Mouse (Mus musculus) cerebellum, postnatal 4 days (tissue): ENCODE results near the gene Uxs1.
A peak's percentile ranks its signal among the peaks of the same experiment; 100 is the strongest.

ENCODE experiments used
- DNase-seq, 2 experiments: peaks; one replicate each; pipeline ENCODE4 v3.0.0; 2022; ENCODE audit warnings: low spot score in 2 of 2, mixed read lengths in 1 of 2

Uxs1 gene

DNA sequence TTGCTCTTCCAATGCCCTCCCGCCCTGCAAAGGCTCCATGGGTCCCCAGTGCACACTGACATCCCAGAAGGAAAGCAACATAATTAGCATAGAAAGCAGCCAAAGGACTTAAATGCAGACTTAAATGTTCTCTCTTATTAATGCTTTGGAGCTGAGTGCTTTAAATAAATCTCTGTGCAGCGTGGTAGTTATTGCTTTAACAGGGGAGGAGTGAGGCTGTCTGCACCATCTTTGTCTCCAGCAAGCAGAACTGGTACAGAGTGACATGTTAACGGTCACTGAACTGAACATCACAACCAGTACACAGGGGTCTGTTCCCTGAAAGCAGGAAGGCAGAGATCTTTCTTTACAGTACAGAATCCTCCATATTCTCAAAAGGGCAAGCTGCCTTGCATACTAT, 29.6 kb downstream of the Uxs1 start:
- no peak for DNase-seq

DNA sequence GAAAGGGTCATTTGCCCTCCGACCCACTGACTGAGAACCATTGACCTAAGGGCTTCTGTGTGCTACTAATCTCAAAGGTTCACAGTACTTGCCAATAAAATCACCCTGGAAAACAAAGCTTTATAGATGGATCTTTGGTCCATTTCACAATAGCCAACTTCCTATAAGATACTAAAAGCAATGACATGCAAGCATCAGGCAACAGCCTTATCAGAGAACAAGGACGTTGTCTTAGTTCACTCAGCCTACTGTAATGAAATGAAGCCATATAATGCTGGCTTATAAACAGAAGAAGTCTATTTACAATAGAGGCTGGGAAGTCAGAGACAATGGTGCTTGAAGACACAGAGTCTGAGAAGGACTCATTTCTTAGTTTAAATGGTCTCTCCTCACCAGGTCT, 37.8 kb downstream of the Uxs1 start:
- no peak for DNase-seq

- DNase-seq: no peak
These were observed 40.9 kb downstream of the Uxs1 start for GRCm38 (mm10) chr1:43786711-43787110.

- no peak for DNase-seq
These were observed 42.3 kb downstream of the Uxs1 start for GRCm38 (mm10) chr1:43785316-43785715.

- no peak for DNase-seq
These were observed 44.4 kb downstream of the Uxs1 start for GRCm38 (mm10) chr1:43783186-43783585.

GRCm38 (mm10) chr1:43782680-43783079, 44.9 kb downstream of the Uxs1 start:
- DNase-seq: no peak

DNA sequence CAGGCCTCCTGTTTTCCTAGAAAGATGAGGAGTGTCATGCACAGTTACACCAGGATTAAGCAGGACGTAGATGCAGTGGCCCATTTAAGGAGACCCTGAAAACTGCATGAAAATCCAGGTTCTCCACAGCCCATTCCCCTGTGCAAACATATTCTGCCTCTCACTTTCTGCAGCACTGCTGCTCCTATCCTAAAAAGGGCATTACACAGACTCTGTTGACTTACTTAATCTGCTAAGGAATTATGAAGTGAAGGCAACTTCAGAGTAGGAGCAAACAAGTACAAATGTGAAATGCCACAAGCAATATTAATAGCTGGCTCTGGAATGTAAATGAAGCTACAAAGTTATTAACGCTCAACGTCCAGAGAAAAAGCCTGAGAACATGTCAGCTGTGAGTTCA, 45.9 kb downstream of the Uxs1 start:
- no peak for DNase-seq

GRCm38 (mm10) chr1:43781195-43781594, 46.4 kb downstream of the Uxs1 start:
- DNase-seq: no peak

- DNase-seq: no peak
These were observed 51.5 kb downstream of the Uxs1 start for GRCm38 (mm10) chr1:43776106-43776505.

GRCm38 (mm10) chr1:43774126-43774525, 53.5 kb downstream of the Uxs1 start:
- no peak for DNase-seq

DNA sequence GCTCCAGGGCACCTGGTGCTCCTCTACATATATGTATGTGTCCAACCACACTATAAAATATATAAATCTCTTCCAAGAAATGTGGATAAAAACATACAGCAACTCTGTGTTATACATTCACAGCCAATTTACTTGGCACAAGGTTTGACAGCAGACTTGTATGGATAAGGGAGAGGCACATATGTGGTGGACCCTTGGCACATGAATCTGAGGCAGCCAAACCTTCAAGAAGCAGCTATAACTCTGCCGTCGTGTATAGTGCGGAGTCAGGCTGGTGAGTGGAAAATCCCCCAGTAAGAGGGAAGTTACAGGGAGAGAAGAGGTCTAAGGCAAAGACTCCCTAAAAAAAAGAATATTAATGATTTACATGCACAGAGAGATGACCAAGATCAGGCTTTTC, 54.9 kb downstream of the Uxs1 start:
- DNase-seq: no peak

- no peak for DNase-seq
These were observed 57.6 kb downstream of the Uxs1 start for GRCm38 (mm10) chr1:43770032-43770431.

DNA sequence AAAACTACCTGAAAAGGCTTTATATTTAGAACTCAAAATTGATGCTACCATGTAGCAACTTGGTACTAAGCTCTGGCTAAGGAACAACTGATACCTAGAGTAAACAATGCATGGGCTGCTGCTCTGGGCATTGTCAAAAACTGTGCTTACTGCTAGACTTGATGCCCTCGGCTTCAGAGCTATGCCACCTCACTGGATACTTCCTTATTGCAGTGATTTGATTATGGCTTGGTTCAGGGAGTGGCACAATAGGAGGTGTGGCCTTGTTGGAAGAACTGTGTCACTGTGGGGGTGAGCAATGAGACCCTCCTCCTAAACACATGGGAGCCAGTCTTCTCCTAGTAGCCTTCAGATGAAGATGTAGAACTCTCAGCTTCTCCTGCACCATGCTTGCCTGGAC, 58.3 kb downstream of the Uxs1 start:
- no peak for DNase-seq

- no peak for DNase-seq
These were observed 59.1 kb downstream of the Uxs1 start for GRCm38 (mm10) chr1:43768385-43768990.

- no peak for DNase-seq
These were observed 61.3 kb downstream of the Uxs1 start for GRCm38 (mm10) chr1:43766328-43766727.

- DNase-seq: no peak
These were observed 63.1 kb downstream of the Uxs1 start for GRCm38 (mm10) chr1:43764481-43764880.

GRCm38 (mm10) chr1:43760085-43760484, 67.5 kb downstream of the Uxs1 start:
- DNase-seq: no peak

- no peak for DNase-seq
These were observed 72.9 kb downstream of the Uxs1 start for GRCm38 (mm10) chr1:43754448-43755312.

DNA sequence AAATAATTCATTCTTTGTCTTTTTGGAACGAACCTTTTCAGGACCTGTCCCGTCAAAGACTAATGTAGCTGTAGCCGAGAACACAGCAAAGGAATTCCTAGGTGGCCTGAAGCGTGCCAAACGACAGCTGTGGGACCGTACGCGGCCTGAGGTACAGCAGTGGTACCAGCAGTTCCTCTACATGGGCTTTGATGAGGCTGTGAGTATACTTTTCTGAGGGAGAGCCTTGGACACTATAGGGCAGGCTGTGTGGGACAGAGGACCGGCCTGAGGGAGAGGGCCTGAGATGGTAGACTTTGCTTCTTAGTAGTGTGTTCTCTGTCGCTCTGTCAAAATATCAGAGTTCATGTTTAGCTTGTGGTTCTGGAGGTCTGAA, 89.1 kb downstream of the Uxs1 start:
- DNase-seq: no peak

GRCm38 (mm10) chr1:43737812-43738518, 89.6 kb downstream of the Uxs1 start:
- DNase-seq: peak; percentile 52 to 81

- no peak for DNase-seq
These were observed 94.9 kb downstream of the Uxs1 start for GRCm38 (mm10) chr1:43732657-43733056.

- DNase-seq: no peak
These were observed 95.5 kb downstream of the Uxs1 start for GRCm38 (mm10) chr1:43732100-43732499.

DNA sequence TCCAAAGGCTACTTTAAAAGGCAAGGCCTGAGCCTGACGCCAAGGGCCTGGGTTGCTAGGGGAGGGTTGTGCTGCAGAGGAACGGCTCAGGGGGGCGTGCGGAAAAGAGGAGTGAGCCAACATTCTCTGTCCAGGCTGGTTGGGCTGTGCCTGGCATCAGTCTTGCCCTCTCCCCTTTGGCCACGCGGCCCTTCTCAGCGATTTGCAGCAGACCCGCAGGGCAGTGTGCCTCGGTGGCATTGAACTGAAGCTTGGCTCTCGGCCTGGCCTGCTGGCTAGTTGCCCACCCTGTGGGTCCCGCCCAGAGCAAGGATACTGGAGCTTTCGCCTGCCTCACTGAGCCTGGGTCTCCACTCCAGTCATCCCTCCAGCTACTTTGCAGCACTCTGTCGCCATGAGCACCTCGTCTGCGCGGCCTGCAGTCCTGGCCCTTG, 97.1 kb downstream of the Uxs1 start, which contains the start of gene 1500015O10Rik:
Gene 1500015O10Rik, plus strand, starts transcription at position 112 of the 434 bp plus-strand sequence.
- peak; percentile 75 to 94 for DNase-seq
